Mouse (Mus musculus) megakaryocyte progenitor cell, adult 5-6 weeks (primary cell): ENCODE measurements around the gene Spi1. TPM values are rescaled to one million over a fixed set of nuclear protein-coding genes. Genes with fewer than 3 reads are reported as not detected.
"Not testable (repeated sequence)": the region's sequence is repeated elsewhere in the genome, so short reads cannot be mapped to it uniquely, and the experiment has no call there.

Experiments
- ATAC-seq: replicated peaks from 2 replicates; pipeline ENCODE4 v1.8.0; 2016; ENCODE audit warnings: mild to moderate bottlenecking, moderate TSS enrichment, inconsistent platforms; ENCODE audit not compliant: poor library complexity
- total RNA-seq, 2 experiments: library from RNA; stranded (forward) in 1 of 2; stranded (reverse) in 1 of 2; fragments of 157-497, 149-512 nt in 1 of 2; fragments of 200-1000 nt in 1 of 2; gene quantifications; 2 replicates each; pipeline versions ENCODE4 v1.2.3 to v1.2.4; 2015 to 2017

The Spi1 gene
- total RNA-seq, 2 experiments from 2014 or later, result 97.3 to 182 TPM

- peak; percentile 42 for ATAC-seq
These were observed 6.8 kb downstream of the Spi1 start for GRCm38 (mm10) chr2:91088987-91089386.

GRCm38 (mm10) chr2:91090208-91090607 is 8.0 kb downstream of the Spi1 start:
- ATAC-seq, result no peak

- ATAC-seq, result no peak
These were observed 8.6 kb downstream of the Spi1 start for GRCm38 (mm10) chr2:91090827-91091226.

- peak; percentile 84 for ATAC-seq
These were observed 14.3 kb downstream of the Spi1 start for GRCm38 (mm10) chr2:91096524-91096923.

GRCm38 (mm10) chr2:91097015-91097414 is 14.8 kb downstream of the Spi1 start:
- peak; percentile 2; the same call in 1 of the 2 replicates for ATAC-seq

GRCm38 (mm10) chr2:91098156-91098555 is 16.0 kb downstream of the Spi1 start:
- ATAC-seq, result peak; percentile 47

- peak; percentile 80 for ATAC-seq
These were observed 19.0 kb downstream of the Spi1 start for GRCm38 (mm10) chr2:91101124-91101740.

- ATAC-seq, result peak; percentile 76
These were observed 26.0 kb downstream of the Spi1 start for GRCm38 (mm10) chr2:91108156-91108555.

- no peak for ATAC-seq
These were observed 27.1 kb downstream of the Spi1 start for GRCm38 (mm10) chr2:91109241-91109640.

GRCm38 (mm10) chr2:91109807-91110385 is 27.7 kb downstream of the Spi1 start:
- no peak for ATAC-seq

GRCm38 (mm10) chr2:91110429-91110828 is 28.2 kb downstream of the Spi1 start:
- ATAC-seq, result no peak

- ATAC-seq, result not testable (repeated sequence)
These were observed 29.6 kb downstream of the Spi1 start for GRCm38 (mm10) chr2:91111832-91112231.

GRCm38 (mm10) chr2:91112491-91112890 is 30.3 kb downstream of the Spi1 start:
- no peak for ATAC-seq

- peak; percentile 58 for ATAC-seq
These were observed 31.1 kb downstream of the Spi1 start for GRCm38 (mm10) chr2:91113334-91113733.

- no peak for ATAC-seq
These were observed 31.7 kb downstream of the Spi1 start for GRCm38 (mm10) chr2:91113852-91114251.

GRCm38 (mm10) chr2:91114781-91115577 is 32.8 kb downstream of the Spi1 start:
- peak; percentile 83 for ATAC-seq

- no peak for ATAC-seq
These were observed 33.4 kb downstream of the Spi1 start for GRCm38 (mm10) chr2:91115578-91115970.

- no peak for ATAC-seq
These were observed 34.7 kb downstream of the Spi1 start for GRCm38 (mm10) chr2:91116842-91117241.

- ATAC-seq, result no peak
These were observed 35.5 kb downstream of the Spi1 start, which contains the start of gene Mybpc3 for GRCm38 (mm10) chr2:91117585-91118275. TSS of gene Mybpc3 (plus strand) at chr2:91118144.

GRCm38 (mm10) chr2:91118647-91119046 is 36.5 kb downstream of the Spi1 start:
- ATAC-seq, result no peak

- ATAC-seq, result no peak
These were observed 36.9 kb downstream of the Spi1 start for GRCm38 (mm10) chr2:91119061-91119460.
